In genomic region chr6:146221371-146222336, GRCm38 (mm10) we compare ENCODE assay signal across 8 mouse cellular contexts.
DNase-seq lines count a peak whose midpoint lies in the region; ATAC-seq lines count a peak whose summit lies in the region.

No protein-coding gene starts in this region.

- H3K9ac ChIP-seq in liver, embryonic 15.5 days: peak overlapping the region; percentile 63

- intact Hi-C loops in heart, postnatal 36 days (cut with DNase I): loop anchor here (5.0 kb wide), 1 partner anchor 389 kb away; no protein-coding TSS in a partner anchor

- DNase-seq in heart, adult 18-20 months: peak; percentile 27 to 66
- DNase-seq in heart, postnatal 36 days: no peak
- DNase-seq in spleen, postnatal 14 days (ENCODE audit: low spot score in 2 of 2): peak; percentile 25 to 38
- DNase-seq in adipocyte (ENCODE audit: low spot score): no peak
- DNase-seq in layer of hippocampus, adult 18-20 months (ENCODE audit: low spot score in 2 of 2): no peak

- ATAC-seq in CD4-positive, CD25-positive, alpha-beta regulatory T cell, adult 4 months: peak; percentile 94
- peak; percentile 70 for ATAC-seq in erythroblast, adult 5-6 weeks (replicated peaks; ENCODE audit: low FRiP score, poor library complexity, severe bottlenecking)
- peak; percentile 70 for ATAC-seq in liver, embryonic 15.5 days (ENCODE audit: insufficient read depth)

- no peaks in the 10 kb centered on the region for H3K9me3 ChIP-seq in liver, embryonic 15.5 days (replicated peaks)

- H3K27ac ChIP-seq in liver, embryonic 15.5 days (replicated peaks): peak overlapping the region; percentile 84

- no peaks in the 10 kb centered on the region for H3K27me3 ChIP-seq in liver, embryonic 15.5 days

- peak overlapping the region; percentile 68 for H3K4me3 ChIP-seq in liver, embryonic 15.5 days (replicated peaks)

- H3K4me1 ChIP-seq in liver, embryonic 15.5 days (replicated peaks): peaks cover 45% of the 10 kb centered on the region

- 10% methylated on average over 23 of the region's 23 CpGs for WGBS in liver, embryonic 15.5 days (ENCODE audit: insufficient replicate concordance)

- peaks cover 34% of the 10 kb centered on the region for H3K36me3 ChIP-seq in liver, embryonic 15.5 days (replicated peaks)

- H3K4me2 ChIP-seq in liver, embryonic 15.5 days: peak overlapping the region; percentile 83

Comparison
In these comparisons a context has a peak if more than half of its experiments do, and no peak if none do; other contexts are left out.
1. DNase-seq: peak in heart, adult 18-20 months (2 of 2) and spleen, postnatal 14 days (2 of 2); none in heart, postnatal 36 days (0 of 2), adipocyte (single experiment) and layer of hippocampus, adult 18-20 months (0 of 2).
2. Peak in every context shown above with its lines, with median percentiles within 50 percentile points of each other: ATAC-seq.